Mouse (Mus musculus): Measurements from ENCODE around the gene Ulk4. TPM values are rescaled to one million over a fixed set of nuclear protein-coding genes. Genes with fewer than 3 reads are reported as not detected.

The Ulk4 gene
- polyA plus RNA-seq, 1 experiment from 2014 or later, result 159 TPM

DNA sequence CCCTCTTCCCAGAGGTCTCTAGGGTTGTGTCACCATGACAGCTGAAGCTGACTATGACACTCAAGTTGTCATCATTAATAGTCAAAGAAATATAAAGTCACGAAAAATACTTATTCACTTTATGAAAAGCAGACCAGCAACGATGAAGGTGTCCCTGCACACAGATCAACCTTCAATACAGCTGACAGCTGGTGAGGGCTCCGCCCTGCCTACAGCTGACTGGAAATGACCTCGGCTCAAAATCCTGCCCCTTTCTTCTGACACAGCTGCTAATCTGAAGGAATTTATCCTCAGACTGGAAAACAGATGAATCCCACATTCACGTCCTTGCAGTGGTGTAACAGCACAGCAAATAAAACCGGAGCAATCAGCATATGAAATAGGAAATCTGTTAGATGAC, 105.4 kb downstream of the Ulk4 start:
- no peaks in the 10 kb centered on the region for H3K4me1 ChIP-seq (replicated peaks)
- H3K4me2 ChIP-seq (replicated peaks), result no peak overlapping the region
- no peak for ATAC-seq
- WGBS, result 82% methylated on average over 6 of the region's 6 CpGs
- H3K36me3 ChIP-seq, result no peaks in the 10 kb centered on the region
- H3K9ac ChIP-seq (replicated peaks), result no peak overlapping the region
- H3K4me3 ChIP-seq (replicated peaks), result no peak overlapping the region
- no peak overlapping the region for H3K27ac ChIP-seq
- no peaks in the 10 kb centered on the region for H3K9me3 ChIP-seq
- no peaks in the 10 kb centered on the region for H3K27me3 ChIP-seq

DNA sequence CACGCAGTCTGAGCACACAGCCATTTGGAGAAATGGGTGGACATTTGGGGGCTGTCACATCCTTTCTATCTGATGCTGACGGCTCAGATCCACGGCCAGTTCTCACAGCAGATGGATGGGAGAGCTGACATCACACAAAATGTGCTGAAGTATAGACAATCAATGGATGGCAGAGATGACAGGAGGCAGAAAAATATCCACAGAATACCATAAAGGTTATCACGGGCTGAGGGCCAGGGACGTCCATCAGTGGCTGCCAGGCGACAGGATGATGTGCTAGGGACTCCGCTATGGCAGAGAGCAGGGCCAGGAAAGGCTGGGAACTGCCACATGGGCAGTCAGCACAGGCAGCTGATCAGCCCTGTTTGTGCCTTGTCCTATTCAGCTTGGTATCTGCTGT, 112.4 kb downstream of the Ulk4 start:
- no peak overlapping the region for H3K27ac ChIP-seq
- H3K9ac ChIP-seq (replicated peaks), result no peak overlapping the region
- peaks cover 5% of the 10 kb centered on the region; the same call in 1 of the 2 replicates for H3K4me1 ChIP-seq (replicated peaks)
- no peak for ATAC-seq
- H3K4me3 ChIP-seq (replicated peaks), result no peak overlapping the region
- no peaks in the 10 kb centered on the region for H3K9me3 ChIP-seq
- H3K36me3 ChIP-seq, result peaks cover 6% of the 10 kb centered on the region; the same call in 1 of the 2 replicates
- 83% methylated on average over 7 of the region's 7 CpGs for WGBS
- no peak overlapping the region for H3K4me2 ChIP-seq (replicated peaks)
- no peaks in the 10 kb centered on the region for H3K27me3 ChIP-seq

DNA sequence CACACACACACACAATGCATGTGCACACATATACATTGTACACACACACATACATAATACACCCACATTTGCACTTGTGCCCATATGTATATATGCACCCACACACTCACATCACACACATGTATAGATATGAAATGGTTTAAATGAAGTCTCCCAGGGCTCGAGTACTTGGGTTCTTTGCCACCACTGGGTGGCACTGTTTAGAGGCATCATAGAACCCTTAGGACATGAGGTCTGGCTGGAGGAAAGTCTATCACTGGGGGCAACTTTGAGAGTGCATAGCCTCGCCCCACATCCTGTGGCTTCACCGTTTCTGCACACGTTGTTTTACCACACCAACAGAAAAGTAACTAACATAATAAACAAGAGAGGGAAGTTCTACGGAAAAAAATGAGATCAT, 114.2 kb downstream of the Ulk4 start:
- peaks cover 6% of the 10 kb centered on the region; the same call in 1 of the 2 replicates for H3K36me3 ChIP-seq
- WGBS, result 51% methylated on average over 5 of the region's 5 CpGs
- H3K9me3 ChIP-seq, result no peaks in the 10 kb centered on the region
- H3K4me1 ChIP-seq (replicated peaks), result peaks cover 5% of the 10 kb centered on the region; the same call in 1 of the 2 replicates
- no peak overlapping the region for H3K27ac ChIP-seq
- no peak overlapping the region for H3K9ac ChIP-seq (replicated peaks)
- H3K4me2 ChIP-seq (replicated peaks), result no peak overlapping the region
- no peaks in the 10 kb centered on the region for H3K27me3 ChIP-seq
- ATAC-seq, result no peak
- no peak overlapping the region for H3K4me3 ChIP-seq (replicated peaks)

DNA sequence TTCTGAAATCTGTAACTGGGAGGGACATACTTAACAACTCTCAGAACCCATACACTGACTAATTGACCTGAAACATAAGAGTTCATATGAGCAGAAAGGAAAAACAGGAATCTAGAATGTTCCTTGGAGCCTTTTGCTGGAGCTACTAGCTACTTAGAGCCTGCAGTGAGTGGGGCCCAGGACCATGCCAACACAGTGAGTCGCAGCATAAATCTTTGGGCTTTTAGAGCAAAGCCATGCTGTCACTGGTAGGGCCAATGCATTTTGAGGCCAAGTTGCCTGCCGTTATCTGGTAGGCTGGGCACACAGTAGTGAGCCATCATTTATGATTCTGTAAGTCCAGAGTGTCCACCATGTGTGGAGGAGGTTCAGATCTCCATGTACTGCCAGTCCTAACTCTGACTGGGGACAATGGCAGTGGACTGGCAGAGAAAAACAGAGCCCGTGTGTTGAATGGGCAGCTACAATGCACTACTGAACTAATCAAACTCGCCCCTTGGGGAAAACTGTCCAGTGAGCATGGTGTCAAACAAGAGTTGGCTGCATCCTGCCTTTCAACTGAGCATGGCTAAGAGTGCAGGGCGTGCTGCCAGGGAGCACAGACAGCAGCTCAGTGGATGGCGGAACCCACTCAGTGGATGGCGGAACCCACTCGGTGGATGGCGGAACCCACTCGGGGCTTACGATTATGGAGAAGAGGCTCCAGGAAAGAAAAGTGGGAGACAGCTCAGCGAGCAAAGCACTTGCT, 115.0 kb downstream of the Ulk4 start:
- H3K4me3 ChIP-seq (replicated peaks), result no peak overlapping the region
- no peak overlapping the region for H3K9ac ChIP-seq (replicated peaks)
- no peak for ATAC-seq
- peaks cover 5% of the 10 kb centered on the region; the same call in 1 of the 2 replicates for H3K4me1 ChIP-seq (replicated peaks)
- H3K36me3 ChIP-seq, result peaks cover 6% of the 10 kb centered on the region; the same call in 1 of the 2 replicates
- H3K27me3 ChIP-seq, result no peaks in the 10 kb centered on the region
- no peak overlapping the region for H3K4me2 ChIP-seq (replicated peaks)
- H3K9me3 ChIP-seq, result no peaks in the 10 kb centered on the region
- 94% methylated on average over 12 of the region's 12 CpGs for WGBS
- no peak overlapping the region for H3K27ac ChIP-seq

DNA sequence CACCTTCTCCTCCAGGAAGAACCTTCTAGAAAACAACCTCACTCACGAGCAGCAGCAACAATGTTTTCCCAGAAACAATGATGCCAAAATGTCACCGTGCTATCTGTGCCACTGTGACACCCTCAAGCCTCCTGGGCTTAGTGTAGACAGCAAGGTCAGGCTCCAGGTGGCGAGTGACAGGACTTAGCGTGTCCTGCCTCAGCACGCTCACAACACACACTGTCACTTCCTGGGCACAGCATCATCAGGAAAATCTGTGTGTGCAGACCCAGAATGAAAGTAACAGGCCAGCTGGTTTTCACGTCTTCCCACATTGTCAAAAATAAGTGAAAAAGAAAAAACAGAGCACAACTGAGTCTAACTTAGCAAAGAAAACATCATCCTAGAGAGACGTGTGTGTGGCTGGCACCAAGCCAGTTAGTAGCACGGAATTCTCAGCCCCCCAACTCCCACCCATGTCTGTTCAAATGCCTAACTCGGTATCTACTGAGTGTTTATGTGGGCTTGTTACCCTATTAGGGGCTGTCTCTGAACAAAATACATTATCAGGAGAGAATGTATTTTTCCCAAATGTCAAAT, 120.7 kb downstream of the Ulk4 start:
- Histone ChIP-seq H3K4me3 (replicated peaks) (no peak overlapping the region), H3K4me1 (replicated peaks) (no peaks in the 10 kb centered on the region), H3K9me3 (no peaks in the 10 kb centered on the region), H3K9ac (replicated peaks) (no peak overlapping the region), H3K27ac (no peak overlapping the region), H3K4me2 (replicated peaks) (no peak overlapping the region), H3K36me3 (no peaks in the 10 kb centered on the region), H3K27me3 (no peaks in the 10 kb centered on the region)
- no peak for ATAC-seq
- 83% methylated on average over 9 of the region's 9 CpGs for WGBS

DNA sequence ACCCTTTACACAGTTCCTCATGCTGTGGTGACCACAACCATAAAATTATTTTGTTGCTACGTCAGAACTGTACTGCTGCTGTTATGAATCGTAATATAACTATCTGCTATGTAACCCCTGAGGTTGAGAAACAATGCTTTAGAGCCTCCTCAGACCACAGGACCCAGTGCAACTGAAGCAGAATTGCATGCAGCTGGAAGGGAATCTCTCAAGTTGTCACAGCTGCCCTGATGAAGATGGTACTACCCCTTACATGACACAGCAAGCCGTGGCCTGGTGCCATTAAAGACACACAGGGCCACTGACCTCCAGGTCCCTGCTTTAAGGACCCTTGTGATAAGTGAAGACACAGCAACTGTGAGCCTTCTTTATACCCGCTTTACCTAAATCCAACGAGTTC, 123.7 kb downstream of the Ulk4 start:
- WGBS, result 94% methylated on average over 5 of the region's 5 CpGs
- H3K9me3 ChIP-seq, result no peaks in the 10 kb centered on the region
- H3K27me3 ChIP-seq, result no peaks in the 10 kb centered on the region
- H3K4me1 ChIP-seq (replicated peaks), result peaks cover 15% of the 10 kb centered on the region
- no peak overlapping the region for H3K9ac ChIP-seq (replicated peaks)
- H3K4me3 ChIP-seq (replicated peaks), result no peak overlapping the region
- H3K27ac ChIP-seq, result no peak overlapping the region
- H3K36me3 ChIP-seq, result no peaks in the 10 kb centered on the region
- H3K4me2 ChIP-seq (replicated peaks), result no peak overlapping the region
- ATAC-seq, result no peak

DNA sequence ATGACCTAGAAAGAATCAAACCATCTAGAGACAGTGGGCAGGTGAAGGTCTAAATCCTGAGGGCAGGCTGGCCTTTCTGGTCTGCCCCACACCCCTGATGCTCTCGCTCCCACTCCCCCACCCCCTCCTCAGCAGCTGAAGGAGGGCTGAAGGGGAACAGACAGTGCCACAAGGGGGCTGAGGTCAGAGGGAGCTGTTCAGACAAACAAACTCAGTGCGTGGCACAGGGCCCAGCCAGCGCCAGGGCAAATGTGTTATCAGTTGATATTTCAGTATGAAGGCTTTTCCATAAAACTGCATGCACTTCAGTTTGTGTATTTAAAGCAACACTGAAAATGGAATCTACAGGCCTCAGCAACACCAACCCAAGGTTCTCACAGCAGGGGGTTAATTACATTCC, 128.4 kb downstream of the Ulk4 start:
- H3K4me2 ChIP-seq (replicated peaks), result no peak overlapping the region
- 29% methylated on average over 3 of the region's 3 CpGs for WGBS
- H3K27ac ChIP-seq, result peak overlapping the region; percentile 27; the same call in 1 of the 2 replicates
- no peak for ATAC-seq
- peaks cover 5% of the 10 kb centered on the region; the same call in 1 of the 2 replicates for H3K36me3 ChIP-seq
- no peak overlapping the region for H3K9ac ChIP-seq (replicated peaks)
- H3K4me3 ChIP-seq (replicated peaks), result no peak overlapping the region
- no peaks in the 10 kb centered on the region for H3K27me3 ChIP-seq
- H3K9me3 ChIP-seq, result no peaks in the 10 kb centered on the region
- peaks cover 15% of the 10 kb centered on the region for H3K4me1 ChIP-seq (replicated peaks)

DNA sequence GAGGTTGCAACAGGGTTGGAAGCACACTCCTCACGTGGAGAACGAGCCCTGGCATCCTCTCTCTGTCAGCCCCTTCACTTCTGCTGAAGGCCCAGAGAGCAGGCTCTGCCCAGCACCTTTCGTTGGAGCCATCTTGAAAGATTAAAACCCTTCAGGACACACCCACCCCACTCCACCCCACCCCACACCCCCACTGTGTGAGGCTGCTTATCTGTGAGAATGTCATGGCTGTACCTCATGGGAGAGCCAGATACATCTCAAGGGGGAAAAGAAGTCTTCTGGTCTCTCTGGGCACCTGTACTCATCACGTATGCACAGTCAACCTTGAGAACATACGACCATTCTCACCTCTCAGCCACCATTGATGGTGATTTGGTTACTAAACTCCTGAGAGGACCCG, 133.8 kb downstream of the Ulk4 start:
- no peak overlapping the region for H3K9ac ChIP-seq (replicated peaks)
- H3K36me3 ChIP-seq, result peaks cover 5% of the 10 kb centered on the region; the same call in 1 of the 2 replicates
- H3K4me2 ChIP-seq (replicated peaks), result no peak overlapping the region
- no peaks in the 10 kb centered on the region for H3K4me1 ChIP-seq (replicated peaks)
- WGBS, result 91% methylated on average over 6 of the region's 6 CpGs
- no peaks in the 10 kb centered on the region for H3K9me3 ChIP-seq
- H3K4me3 ChIP-seq (replicated peaks), result no peak overlapping the region
- H3K27ac ChIP-seq, result no peak overlapping the region
- no peaks in the 10 kb centered on the region for H3K27me3 ChIP-seq
- ATAC-seq, result no peak

DNA sequence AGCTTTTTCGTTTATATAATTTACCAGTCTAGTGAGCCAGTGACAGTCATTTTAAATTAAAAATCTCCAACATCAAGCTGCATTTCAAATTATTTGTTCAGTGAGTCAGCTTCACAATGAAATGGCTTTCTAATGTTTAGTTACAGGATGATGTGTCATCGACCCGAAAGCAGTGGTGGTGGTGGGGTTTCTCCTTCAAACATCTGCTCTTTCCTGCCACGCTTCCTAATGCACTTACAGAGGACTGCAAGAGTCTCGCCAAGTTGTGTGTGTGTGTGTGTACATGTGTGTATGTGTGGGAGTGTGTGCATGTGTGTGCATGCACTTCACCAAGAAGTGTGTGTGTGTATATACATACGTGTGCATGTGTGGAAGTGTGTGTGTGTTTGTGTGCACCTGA, 144.4 kb downstream of the Ulk4 start:
- ATAC-seq, result no peak
- Histone ChIP-seq H3K4me3 (replicated peaks) (no peak overlapping the region), H3K4me2 (replicated peaks) (no peak overlapping the region), H3K9me3 (no peaks in the 10 kb centered on the region), H3K27ac (no peak overlapping the region), H3K36me3 (no peaks in the 10 kb centered on the region), H3K27me3 (no peaks in the 10 kb centered on the region), H3K4me1 (replicated peaks) (0 out of 2 replicates have a peak, but pooled peaks cover 4% of the 10 kb centered on the region), H3K9ac (replicated peaks) (no peak overlapping the region)
- WGBS, result 81% methylated on average over 6 of the region's 6 CpGs

DNA sequence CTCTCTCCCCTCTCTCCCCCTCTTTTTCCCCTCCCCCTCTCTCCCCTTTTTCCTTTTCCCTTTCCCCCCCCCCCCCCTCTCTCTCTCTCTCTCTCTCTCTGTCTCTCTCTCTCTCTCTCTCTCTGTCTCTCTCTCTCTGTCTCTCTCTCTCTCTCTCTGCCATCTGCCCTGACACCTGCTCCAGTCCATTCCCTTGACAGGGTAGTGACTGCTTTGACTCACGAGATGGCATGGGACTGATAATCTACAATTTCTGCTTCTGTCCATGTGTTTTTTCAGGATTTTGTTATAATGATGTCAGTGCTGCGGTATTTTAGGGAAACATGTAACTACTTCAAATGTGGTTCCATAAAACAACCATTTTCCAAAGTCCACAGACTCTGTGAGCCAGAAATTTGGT, 147.5 kb downstream of the Ulk4 start:
- no peak for ATAC-seq
- H3K4me1 ChIP-seq (replicated peaks), result peaks cover 8% of the 10 kb centered on the region
- 0 out of 2 replicates have a peak, but pooled peaks cover 3% of the 10 kb centered on the region for H3K27me3 ChIP-seq
- H3K36me3 ChIP-seq, result no peaks in the 10 kb centered on the region
- H3K4me2 ChIP-seq (replicated peaks), result no peak overlapping the region
- 95% methylated on average over 2 of the region's 2 CpGs for WGBS
- H3K27ac ChIP-seq, result no peak overlapping the region
- H3K9ac ChIP-seq (replicated peaks), result no peak overlapping the region
- no peak overlapping the region for H3K4me3 ChIP-seq (replicated peaks)
- H3K9me3 ChIP-seq, result no peaks in the 10 kb centered on the region

DNA sequence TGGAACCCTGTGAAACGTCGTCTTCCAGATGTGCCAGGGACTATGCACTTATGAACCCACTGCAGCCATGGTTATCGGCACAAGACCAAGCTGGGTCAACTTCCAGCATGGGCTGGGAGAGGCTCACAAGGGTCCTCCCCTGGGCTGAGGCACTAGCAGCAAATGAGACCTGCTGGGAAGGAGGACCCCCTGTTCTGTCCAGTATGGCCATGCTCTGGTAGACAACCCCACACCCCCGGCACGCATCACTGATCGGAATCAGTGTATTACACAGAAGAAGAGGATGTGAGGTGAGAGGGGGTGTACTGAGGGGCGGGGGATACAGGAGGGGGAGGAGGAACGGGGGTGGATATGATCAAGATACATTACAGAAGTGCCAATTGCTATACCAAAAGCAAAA, 148.1 kb downstream of the Ulk4 start:
- Histone ChIP-seq H3K9ac (replicated peaks) (no peak overlapping the region), H3K9me3 (no peaks in the 10 kb centered on the region), H3K27me3 (0 out of 2 replicates have a peak, but pooled peaks cover 3% of the 10 kb centered on the region), H3K4me2 (replicated peaks) (no peak overlapping the region), H3K4me1 (replicated peaks) (peaks cover 8% of the 10 kb centered on the region), H3K4me3 (replicated peaks) (no peak overlapping the region), H3K27ac (no peak overlapping the region), H3K36me3 (no peaks in the 10 kb centered on the region)
- ATAC-seq, result no peak
- WGBS, result 89% methylated on average over 8 of the region's 8 CpGs

DNA sequence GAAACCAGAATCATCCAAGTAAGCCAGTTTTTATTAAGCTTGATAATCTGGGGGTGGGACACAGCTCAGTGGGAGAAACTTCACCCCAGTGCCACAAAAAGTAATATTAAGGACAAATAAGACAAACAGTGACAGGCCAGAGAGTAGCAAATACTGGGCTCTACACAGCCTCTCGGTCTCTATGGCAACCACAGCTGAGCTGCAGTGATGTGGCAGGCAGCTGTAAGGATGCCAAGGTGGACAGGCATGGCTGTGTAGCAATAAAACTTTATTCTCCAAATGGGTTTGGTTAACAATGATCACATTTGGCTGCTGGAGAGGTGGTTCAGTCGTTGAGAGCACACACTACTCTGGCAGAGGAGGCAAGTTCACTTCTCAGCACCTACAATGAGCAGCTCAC, 150.0 kb downstream of the Ulk4 start:
- H3K4me1 ChIP-seq (replicated peaks), result peaks cover 8% of the 10 kb centered on the region
- peak; percentile 72; the same call in 1 of the 2 replicates for ATAC-seq
- H3K4me2 ChIP-seq (replicated peaks), result no peak overlapping the region
- H3K27me3 ChIP-seq, result 0 out of 2 replicates have a peak, but pooled peaks cover 3% of the 10 kb centered on the region
- WGBS, result 50% methylated on average over 2 of the region's 2 CpGs
- H3K9ac ChIP-seq (replicated peaks), result no peak overlapping the region
- H3K27ac ChIP-seq, result no peak overlapping the region
- no peaks in the 10 kb centered on the region for H3K36me3 ChIP-seq
- H3K4me3 ChIP-seq (replicated peaks), result no peak overlapping the region
- no peaks in the 10 kb centered on the region for H3K9me3 ChIP-seq
